Mouse (Mus musculus) stomach, embryonic 14.5 days (tissue): ENCODE measurements around the gene Tigd4. TPM values are rescaled to one million over a fixed set of nuclear protein-coding genes. Genes with fewer than 3 reads are reported as not detected.

Source experiments
- polyA plus RNA-seq: library from polyadenylated mRNA; unstranded; fragments of >200 nt; fragmentation: Nextera tagmentation; extraction: Ambion mirVana; gene quantifications from 2 replicates; pipeline ENCODE4 v1.2.1, GENCODE M21; 2014

Tigd4 gene
- polyA plus RNA-seq, 1 experiment from 2014 or later: 0.23 TPM

Other genes starting within 250 kb of the Tigd4 start
- 12.1 and 15.5 TPM in 2 replicates for gene Fhdc1, start 113.1 kb upstream of the Tigd4 start, polyA plus RNA-seq
- 57.5 and 66.6 TPM in 2 replicates for gene Arfip1, start 10.9 kb upstream of the Tigd4 start, polyA plus RNA-seq
- gene Tmem154, start 72.6 kb downstream of the Tigd4 start, polyA plus RNA-seq: 2.8 and 4.1 TPM in 2 replicates
- 16.8 and 17.8 TPM in 2 replicates for gene Fbxw7, start 221.7 kb downstream of the Tigd4 start, polyA plus RNA-seq